Mouse (Mus musculus): Measurements from ENCODE around the gene Tshr. TPM values are rescaled to one million over a fixed set of nuclear protein-coding genes. Genes with fewer than 3 reads are reported as not detected.
"Not testable (repeated sequence)": the region's sequence is repeated elsewhere in the genome, so short reads cannot be mapped to it uniquely, and the experiment has no call there.

The Tshr gene
- total RNA-seq (2021), result 1 to 10 TPM; 1.6 to 1.9 TPM
- long read RNA-seq, experiment 1, partial matches to known transcripts, result 0 of 1 reads
- long read RNA-seq, experiment 1, other reads (novel, unspliced or antisense), result 1 of 1 reads
- long read RNA-seq, experiment 2, full-length matches to known transcripts, result 2 of 3 reads
- long read RNA-seq, experiment 2, partial matches to known transcripts, result 0 of 3 reads
- long read RNA-seq, experiment 2, other reads (novel, unspliced or antisense), result 1 of 3 reads

DNA sequence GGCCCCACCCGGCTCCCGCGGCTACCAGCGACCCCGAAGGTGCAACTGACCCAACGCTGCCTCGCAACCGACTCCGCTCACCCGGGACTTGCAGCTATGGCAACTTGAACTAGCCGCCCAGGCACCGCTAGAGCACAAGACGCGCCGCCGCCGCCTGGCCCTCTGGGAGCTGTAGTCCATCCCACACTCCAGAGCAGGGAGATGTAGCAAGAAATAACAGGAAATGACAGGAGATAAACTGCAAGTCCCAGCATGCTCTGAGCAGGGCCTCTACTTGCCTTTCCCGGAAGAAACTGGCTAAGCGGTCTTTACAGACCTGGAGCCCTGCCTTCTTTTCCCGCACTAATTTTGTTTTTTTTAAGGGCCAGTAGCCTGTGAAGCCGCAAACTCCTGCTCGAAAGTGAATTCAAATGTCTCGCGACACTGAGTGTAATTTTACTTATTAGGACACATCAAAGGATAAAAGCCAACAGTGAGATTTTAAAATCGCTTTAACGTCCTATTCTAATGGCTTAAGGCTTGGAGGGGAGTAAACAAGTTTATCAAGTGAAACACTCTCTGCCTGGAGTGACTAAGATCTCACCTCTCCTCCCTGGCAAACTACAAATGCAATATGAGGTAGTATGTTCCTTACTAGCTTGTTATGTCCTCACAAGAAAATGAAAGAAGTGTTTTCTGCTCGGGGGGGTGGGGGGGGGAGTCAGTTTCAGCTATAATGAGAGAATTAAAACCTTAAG is at the start of gene Tshr, which contains the start of gene Cep128:
TSS of gene Tshr (plus strand) at position 283 of the 737 bp plus-strand sequence.
TSS of gene Cep128 (minus strand) at position 129 of the 737 bp plus-strand sequence.
- peak; percentile 66 to 78 for DNase-seq (ENCODE audit: low spot score in 2 of 2)

DNA sequence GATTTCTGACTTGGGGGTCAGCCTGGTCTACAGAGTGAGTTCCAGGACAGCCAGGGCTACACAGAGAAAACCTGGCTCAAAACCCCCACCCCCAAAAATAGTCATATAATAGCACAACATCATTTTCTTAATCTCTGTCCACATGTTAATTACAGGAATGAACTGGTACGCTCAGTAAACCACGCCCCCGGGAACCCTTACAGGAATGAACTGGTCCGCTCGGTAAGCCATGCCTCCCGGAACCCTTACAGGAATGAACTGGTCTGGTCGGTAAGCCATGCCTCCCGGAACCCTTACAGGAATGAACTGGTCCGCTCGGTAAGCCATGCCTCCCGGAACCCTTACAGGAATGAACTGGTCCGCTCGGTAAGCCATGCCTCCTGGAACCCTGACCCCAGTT is 45.7 kb upstream of the Tshr start:
- not testable (repeated sequence) for DNase-seq (ENCODE audit: low spot score in 2 of 2)

DNA sequence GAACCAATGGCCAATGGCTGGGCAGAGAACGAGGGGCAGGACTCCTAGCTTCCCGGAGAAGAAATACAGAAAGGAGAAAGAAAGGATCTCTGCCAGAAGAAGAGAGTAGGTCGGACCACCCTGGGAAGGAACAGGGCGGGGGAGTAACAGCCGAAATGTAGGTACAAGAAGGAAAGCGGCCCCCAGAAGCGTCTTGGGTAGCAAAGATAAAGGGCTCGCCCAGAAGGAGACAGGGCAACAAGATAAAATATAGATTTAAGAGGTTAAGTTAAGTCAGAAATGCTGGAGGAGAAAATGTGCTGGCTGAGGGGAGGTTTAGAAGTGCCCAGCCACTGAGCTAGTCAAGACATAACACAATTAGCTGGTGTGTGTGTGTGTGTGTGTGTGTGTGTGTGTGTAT is 30.6 kb upstream of the Tshr start:
- DNase-seq (ENCODE audit: low spot score in 2 of 2), result no peak

DNA sequence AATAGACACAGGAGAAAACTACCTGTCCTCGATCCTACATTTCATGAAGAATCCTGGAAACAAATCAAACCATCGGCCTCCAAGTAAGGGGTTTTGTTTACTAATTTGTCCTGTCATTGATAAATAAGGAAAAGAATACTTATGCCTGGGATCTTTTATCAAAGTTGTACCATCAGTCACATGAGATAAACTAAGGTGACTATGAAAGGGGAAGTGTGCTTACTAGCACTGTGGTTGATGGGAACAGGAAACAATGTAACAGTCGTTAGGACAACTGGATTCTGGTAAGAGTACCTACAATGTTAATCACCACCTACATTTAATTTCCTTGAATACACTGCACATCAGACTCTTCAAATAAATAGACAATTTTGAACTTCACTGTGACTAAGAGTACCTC is 15.2 kb upstream of the Tshr start:
- no peak for DNase-seq (ENCODE audit: low spot score in 2 of 2)

DNA sequence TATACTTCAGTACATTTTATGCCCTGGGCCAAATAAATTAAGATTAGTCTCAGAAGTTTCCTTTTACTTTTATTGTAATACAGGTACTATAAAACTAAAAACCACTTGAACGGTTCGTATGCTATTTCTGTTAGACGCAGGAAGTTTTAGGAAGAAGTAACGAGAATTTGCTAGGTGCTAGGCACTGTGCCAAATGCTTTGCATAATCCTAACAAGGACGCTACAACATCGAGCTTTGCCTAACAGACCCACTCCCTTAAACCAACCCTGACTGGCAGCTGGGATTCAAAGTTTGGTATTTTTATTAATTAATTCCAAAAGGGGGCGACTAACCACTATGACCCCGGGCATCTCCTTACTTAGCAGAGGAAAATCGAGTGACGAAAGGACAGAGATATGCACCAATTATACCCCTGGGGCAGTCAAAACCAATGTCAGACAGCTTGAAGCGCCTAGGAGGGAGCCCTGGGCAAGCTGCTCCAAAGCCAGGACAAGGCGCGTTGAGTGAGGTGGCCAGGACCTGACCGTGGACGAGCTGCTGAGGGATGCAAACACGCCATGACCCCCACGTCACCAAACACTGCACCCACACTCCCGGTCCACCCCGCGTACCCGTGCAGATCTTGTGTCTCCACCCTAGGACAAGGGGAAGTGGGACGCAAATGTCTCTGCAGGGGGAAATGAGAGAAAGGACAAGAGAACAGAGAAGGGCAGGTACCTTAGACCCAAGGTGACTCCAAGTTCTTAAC is 673 bp upstream of the Tshr start:
- DNase-seq (ENCODE audit: low spot score in 2 of 2), result peak in 1 of 2 experiments; percentile 3

DNA sequence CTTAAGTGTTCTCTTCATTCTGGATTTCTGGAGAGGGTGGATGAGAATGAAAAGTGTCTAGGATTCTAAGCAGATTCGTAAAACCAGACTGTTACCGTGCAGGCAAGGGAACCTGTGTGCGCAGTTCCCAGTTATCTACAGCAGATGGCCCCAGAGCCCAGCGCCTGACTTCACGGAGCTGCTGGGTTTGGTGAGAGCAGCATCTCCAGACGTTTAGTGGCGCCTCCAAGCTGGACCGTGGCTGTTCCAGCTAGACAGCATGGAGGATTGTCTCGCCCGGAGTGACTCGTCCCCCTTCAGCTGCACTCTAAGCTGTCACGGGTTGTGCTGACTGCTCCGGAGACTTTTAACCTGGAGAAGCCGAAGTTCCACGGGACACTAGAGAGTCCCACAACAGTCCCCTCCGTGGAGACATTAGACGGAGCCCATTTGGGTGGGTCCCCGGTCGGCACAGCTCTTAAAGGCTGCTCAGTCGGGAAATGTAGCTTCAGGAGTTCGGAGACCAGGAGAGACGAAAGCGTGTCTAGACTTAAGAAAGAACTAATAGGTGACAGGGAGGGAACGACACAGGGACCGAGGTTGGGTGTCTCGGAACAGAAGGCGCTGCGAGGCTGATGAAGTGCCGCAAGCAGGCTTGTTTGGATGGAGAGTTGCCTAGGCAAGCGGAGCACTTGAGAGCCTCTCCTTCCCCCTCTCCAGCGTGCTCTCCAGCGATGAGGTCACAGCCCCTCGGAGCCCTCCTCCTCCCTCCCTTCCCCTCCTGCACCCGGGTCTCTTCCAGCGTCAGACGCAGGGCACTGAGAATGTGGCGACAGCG is 16.1 kb downstream of the Tshr start:
- peak; percentile 24 to 27 for DNase-seq (ENCODE audit: low spot score in 2 of 2)

DNA sequence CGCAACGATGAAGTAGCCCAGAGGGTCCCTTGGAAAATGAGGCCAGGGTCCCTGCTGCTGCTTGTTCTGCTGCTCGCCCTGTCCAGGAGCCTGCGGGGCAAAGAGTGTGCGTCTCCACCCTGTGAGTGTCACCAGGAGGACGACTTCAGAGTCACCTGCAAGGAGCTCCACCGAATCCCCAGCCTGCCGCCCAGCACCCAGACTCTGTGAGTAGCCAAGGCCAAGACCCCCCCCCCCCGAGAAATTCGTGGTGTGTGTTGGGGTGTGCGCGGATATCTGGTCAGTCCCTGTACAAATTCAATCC is 16.6 kb downstream of the Tshr start:
- DNase-seq (ENCODE audit: low spot score in 2 of 2), result no peak

DNA sequence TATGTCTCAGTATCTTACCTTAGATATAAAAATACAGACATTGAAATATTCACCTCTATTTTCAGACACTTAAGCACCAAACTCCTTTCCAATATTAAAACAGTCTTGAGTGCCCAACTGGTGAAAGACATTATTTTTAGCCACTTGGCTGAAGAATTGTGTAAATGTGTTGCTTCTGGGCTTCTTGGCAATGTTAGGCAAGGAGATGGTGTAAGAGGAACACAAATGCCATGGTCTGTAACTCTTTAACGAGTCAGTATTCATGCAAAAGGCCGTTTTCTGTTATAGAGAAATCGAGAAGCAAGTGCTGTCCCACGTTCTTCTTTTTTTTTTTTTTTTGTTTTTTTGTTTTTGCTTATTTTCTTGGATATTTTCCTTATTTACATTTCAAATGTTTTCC is 25.9 kb downstream of the Tshr start:
- DNase-seq (ENCODE audit: low spot score in 2 of 2), result no peak

GRCm38 (mm10) chr12:91412461-91413182 is 28.3 kb downstream of the Tshr start:
- no peak for DNase-seq (ENCODE audit: low spot score in 2 of 2)

DNA sequence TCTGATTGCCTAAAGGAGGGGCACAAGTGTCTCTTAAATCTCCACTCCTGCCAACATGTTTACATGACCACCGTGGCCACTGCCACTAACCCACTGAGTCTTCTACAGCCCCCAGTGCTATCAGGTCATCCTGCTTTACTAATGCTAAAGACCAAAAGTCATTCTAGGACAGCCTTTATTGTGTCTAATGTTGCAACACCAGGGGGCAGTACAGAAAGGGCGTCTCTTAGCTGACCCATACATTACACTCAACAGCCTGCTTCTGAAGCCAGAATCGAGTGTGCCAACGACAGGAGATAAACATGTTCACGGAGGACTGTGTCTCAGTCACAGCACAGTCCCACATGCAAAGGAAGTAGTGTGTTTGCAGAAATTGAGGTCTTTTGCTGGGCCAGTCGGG is 30.7 kb downstream of the Tshr start:
- DNase-seq (ENCODE audit: low spot score in 2 of 2), result no peak

GRCm38 (mm10) chr12:91416828-91417227 is 32.5 kb downstream of the Tshr start:
- DNase-seq (ENCODE audit: low spot score in 2 of 2), result no peak

DNA sequence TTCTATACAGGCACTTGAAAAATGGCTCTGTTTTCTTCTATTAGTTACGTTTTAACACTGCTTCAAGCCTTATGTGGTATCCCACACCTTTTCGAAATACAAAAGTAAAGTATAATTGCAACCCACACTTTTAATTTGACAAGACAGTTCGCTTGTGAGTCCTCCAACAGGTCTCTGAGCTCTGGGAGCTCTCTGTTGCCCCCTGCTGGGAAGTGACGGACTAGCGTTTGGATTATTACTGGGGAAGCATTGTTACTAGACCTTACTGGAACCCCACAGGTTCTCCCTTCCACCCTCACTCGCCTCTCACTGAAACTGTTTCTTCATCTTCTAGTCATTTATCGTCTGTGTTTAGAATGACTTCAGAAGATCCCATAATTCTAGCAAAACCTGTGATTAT is 34.4 kb downstream of the Tshr start:
- peak; percentile 14 to 31 for DNase-seq (ENCODE audit: low spot score in 2 of 2)

GRCm38 (mm10) chr12:91421272-91421671 is 36.9 kb downstream of the Tshr start:
- no peak for DNase-seq (ENCODE audit: low spot score in 2 of 2)

DNA sequence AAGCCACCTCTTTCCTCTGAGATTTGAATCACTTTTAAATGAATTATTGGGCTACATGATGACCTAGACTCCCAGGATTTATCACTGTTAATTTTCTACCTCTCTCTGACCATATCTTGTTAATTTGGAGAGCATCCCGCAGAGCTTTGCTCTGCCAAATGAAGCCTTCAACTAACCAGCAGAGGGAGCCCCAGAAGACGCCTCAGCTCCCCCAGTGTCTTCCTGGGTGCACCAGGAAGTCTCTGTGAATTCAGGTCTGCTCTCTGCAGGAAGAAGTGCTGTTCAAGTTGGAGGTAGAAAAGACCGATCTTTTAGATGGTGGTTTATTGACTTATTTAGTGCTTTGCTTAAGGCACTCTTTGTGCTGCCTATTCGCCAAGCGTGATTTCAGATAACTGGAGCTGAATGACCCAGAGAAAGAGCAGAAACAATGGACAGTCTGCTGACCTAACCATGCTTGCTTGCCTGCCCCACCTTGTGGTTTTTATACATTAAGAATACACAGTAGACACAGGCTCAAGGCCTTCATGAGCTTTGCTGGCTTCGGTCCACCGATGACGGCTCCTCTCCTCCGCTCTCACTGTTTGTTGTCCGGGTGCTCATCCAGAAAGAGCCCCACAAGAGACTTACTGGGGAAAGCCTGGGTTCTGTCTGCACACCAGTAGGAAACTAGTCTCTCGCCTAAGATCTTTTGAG is 38.9 kb downstream of the Tshr start:
- DNase-seq (ENCODE audit: low spot score in 2 of 2), result no peak

DNA sequence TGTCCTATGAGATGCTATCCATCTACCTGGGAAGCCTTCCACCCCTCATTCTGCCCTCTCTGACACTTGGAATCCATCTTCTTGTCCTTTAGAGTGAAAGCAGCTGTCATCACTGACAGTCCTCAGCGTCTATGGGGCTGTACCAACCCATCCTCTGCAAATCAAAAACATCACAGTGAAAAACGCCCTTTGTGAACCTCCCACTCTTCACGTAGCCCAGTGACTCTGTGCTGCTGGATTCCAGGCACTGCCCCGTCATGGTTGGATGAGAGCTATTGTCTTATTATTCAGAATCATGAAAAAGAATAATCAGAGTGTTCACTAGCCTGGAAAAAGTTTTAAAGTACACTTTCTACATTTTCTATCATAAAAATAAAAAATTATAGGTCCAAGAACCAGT is 42.1 kb downstream of the Tshr start:
- no peak for DNase-seq (ENCODE audit: low spot score in 2 of 2)

GRCm38 (mm10) chr12:91427129-91427528 is 42.8 kb downstream of the Tshr start:
- DNase-seq (ENCODE audit: low spot score in 2 of 2), result no peak

DNA sequence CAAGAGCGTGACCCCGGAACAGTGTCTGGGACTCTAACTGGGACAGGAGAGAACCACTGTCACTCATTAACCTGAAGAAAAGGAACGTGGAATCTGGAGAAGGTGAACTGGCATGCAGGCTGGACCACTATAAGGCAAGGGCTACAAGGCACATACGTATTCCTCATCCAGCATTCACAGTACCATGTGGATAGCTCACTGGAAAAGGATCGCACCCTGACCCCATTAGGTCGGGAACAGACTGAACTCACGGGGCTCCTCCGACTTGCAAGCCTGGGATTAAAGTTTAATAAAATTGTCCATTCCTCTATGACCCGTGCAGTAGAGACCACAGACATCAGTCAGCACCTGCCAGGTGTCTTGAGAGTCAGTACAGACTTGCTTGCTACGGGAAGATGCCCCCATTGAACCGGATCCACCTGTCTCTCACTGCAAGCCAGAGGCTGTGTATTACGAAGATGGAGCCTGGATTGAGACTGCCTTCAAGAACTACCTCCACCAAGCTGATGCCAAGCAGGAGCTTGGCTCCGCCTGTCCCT is 97.9 kb downstream of the Tshr start:
- DNase-seq (ENCODE audit: low spot score in 2 of 2), result no peak

GRCm38 (mm10) chr12:91486342-91486741 is 102.0 kb downstream of the Tshr start:
- no peak for DNase-seq (ENCODE audit: low spot score in 2 of 2)

GRCm38 (mm10) chr12:91488406-91488805 is 104.0 kb downstream of the Tshr start:
- DNase-seq (ENCODE audit: low spot score in 2 of 2), result no peak
